Mouse (Mus musculus): Measurements from ENCODE around the gene Kl.
A peak's percentile ranks its signal among the peaks of the same experiment; 100 is the strongest.

Gene Kl

DNA sequence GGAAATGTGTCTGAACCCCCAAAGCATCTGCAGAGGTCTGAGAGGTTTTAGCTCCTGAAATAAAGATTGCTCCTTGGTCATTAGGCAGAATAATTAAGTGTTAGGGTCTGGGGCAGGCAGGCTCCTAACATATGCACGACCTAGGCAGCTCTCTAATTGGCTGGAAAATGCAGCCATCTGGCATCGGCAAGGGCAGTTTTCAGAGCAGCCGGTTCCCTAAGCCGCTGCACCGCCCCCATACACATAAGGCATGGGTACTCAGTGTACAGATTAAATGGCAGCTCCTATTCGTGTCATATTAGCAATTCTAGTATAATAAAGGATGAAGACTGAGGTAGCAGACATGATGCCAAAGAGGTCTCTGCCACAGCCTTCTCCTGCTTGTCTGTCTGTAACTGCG lies 74.8 kb downstream of the Kl start:
- no peak for DNase-seq (ENCODE audit: low read depth, low spot score)

DNA sequence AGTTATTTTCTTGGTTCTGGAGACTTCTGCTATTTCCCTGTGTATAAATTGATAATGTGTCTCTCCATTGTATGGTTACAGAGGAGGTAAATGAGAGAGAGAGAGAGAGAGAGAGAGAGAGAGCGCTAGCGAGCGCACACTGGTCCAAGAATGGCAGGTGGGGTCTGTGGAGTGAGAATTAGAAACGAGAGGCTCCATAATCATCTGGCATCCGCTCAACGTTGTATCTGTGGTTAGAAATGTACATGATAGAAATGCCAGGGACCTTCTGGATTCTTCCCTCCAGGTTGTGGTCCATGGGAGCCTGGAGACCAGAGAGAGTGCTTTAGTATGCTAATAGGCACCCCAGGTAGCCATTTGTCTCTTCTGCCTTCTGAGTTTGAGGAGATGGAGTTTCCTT lies 76.5 kb downstream of the Kl start:
- DNase-seq (ENCODE audit: low read depth, low spot score) = peak; percentile 36

DNA sequence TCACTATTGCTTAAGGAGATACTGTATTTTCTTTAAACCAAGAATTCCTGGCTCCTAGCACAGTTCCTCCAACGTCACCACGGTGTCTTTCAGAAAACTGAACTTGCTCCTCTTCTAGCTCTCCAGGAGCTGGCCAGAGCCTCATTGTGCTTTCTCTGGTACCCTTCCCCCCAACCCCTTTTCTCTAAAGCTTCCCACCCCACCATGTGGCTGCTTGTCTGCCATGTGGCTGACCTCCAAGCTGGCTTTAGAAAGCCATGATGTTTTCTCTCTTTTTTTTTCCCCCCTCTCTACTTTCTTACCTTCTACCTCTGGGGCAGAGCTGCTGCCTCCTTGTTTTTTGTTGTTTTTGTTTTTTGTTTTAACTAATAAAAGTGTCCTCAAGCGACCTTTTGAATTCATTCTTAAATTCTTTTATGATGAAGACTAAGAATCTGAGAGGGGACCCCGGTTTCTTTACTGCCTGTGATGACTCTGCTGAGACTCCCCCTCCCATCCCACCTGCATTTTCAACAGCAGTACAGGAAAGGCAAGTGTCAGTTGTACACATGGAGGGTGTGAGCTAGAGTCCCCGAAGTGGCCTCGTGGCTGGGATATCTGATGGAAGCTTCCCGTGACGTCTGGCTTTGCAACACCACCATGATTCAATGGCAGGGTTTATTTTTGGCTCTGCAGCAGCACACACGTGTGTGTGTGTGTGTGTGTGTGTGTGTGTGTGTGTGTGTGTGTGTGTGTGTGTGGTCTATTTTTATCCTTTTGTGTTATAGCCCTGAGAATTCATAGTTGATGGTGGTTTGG lies 82.5 kb downstream of the Kl start:
- no peak for DNase-seq (ENCODE audit: low read depth, low spot score)

DNA sequence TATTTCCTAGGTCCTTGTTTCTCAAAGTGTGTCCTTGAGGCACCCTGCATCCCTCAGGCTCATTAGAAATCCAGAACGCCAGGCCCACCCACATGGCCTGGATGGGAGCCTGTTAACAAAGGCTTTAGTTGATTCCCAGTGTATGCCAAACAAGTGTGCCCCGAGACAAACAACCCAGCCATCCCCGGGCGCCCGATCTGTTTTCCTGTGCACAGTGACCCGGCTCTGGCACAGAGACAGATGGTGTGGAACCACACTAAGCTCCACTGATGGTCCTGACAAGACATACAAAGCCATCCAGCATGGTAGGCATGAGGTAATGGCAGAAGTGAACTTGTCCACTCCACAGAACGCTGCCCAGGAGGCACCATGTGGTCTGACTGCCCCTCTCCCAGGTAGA lies 85.5 kb downstream of the Kl start:
- no peak for DNase-seq (ENCODE audit: low read depth, low spot score)

DNA sequence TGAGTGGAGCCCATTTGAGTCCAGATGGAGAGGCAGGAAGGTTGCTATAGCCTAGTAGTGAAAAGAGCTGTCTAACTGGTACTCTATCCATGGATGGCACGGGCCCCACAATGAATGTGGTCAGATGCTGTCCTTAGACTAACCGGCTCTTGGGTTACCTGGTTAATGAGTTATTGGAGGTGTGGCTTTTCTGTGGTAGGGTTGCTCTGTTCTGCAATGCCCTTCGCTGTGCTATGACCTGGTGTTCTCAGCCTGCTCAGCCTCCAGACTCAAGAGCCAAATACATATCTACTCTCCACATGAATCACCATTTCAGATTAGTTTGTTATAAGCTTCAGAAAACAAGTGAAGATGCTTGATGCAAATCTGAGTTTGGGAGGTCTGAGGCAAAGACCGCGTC lies 90.5 kb downstream of the Kl start:
- no peak for DNase-seq (ENCODE audit: low read depth, low spot score)
